Mouse (Mus musculus): ENCODE measurements around the gene Insrr. TPM values are rescaled to one million over a fixed set of nuclear protein-coding genes. Genes with fewer than 3 reads are reported as not detected.
A peak's percentile ranks its signal among the peaks of the same experiment; 100 is the strongest.

The Insrr gene
- total RNA-seq, 2 experiments from 2014 or later, result 0.20 to 0.55 TPM

GRCm38 (mm10) chr3:87770280-87770679 lies 26.5 kb upstream of the Insrr start:
- peak; percentile 61 to 73 for DNase-seq
- intact Hi-C loops (cut with DNase I), result loop anchor here (1.0 to 2.0 kb wide), 2 partner anchors 46 to 89 kb away; no protein-coding TSS in a partner anchor

GRCm38 (mm10) chr3:87771088-87771487 lies 25.7 kb upstream of the Insrr start:
- DNase-seq, result no peak
- intact Hi-C loops (cut with DNase I), result loop anchor here (2.0 kb wide), 1 partner anchor 88 kb away; no protein-coding TSS in a partner anchor

GRCm38 (mm10) chr3:87778283-87778682 lies 18.5 kb upstream of the Insrr start:
- intact Hi-C loops (cut with DNase I), result no loop called here
- DNase-seq, result no peak

- intact Hi-C loops (cut with DNase I), result no loop called here
Observed at GRCm38 (mm10) chr3:87779086-87779485, 17.7 kb upstream of the Insrr start.

GRCm38 (mm10) chr3:87783282-87784023 lies 13.3 kb upstream of the Insrr start:
- intact Hi-C loops (cut with DNase I), result no loop called here
- no peak for DNase-seq

More at GRCm38 (mm10) chr3:87779086-87779485, 17.7 kb upstream of the Insrr start:
- no peak for DNase-seq

- no peak for DNase-seq
- intact Hi-C loops (cut with DNase I), result no loop called here
Observed at GRCm38 (mm10) chr3:87785156-87785555, 11.6 kb upstream of the Insrr start.

GRCm38 (mm10) chr3:87785626-87786214 lies 11.0 kb upstream of the Insrr start:
- intact Hi-C loops (cut with DNase I), result no loop called here
- peak in 1 of 2 experiments; percentile 39 for DNase-seq

- DNase-seq, result no peak
- intact Hi-C loops (cut with DNase I), result no loop called here
Observed at GRCm38 (mm10) chr3:87789248-87789647, 7.5 kb upstream of the Insrr start.

- DNase-seq, result no peak
- intact Hi-C loops (cut with DNase I), result no loop called here
Observed at GRCm38 (mm10) chr3:87789768-87790167, 7.0 kb upstream of the Insrr start.

- intact Hi-C loops (cut with DNase I), result loop anchor here (1.0 to 2.0 kb wide), 2 partner anchors 21 to 44 kb away; no protein-coding TSS in a partner anchor
- DNase-seq, result no peak
Observed at GRCm38 (mm10) chr3:87794922-87795325, 1.8 kb upstream of the Insrr start, which contains the start of gene Ntrk1. Ntrk1 (minus strand) TSS chr3:87795162.

- intact Hi-C loops (cut with DNase I), result loop anchor here (1.0 to 2.0 kb wide), 3 partner anchors 21 to 65 kb away; no protein-coding TSS in a partner anchor
- peak; percentile 77 to 82 for DNase-seq
Observed at GRCm38 (mm10) chr3:87795336-87796277, 1.1 kb upstream of the Insrr start.

GRCm38 (mm10) chr3:87801681-87802080 lies 4.9 kb downstream of the Insrr start:
- intact Hi-C loops (cut with DNase I), result no loop called here
- DNase-seq, result no peak

- no peak for DNase-seq
- intact Hi-C loops (cut with DNase I), result no loop called here
Observed at GRCm38 (mm10) chr3:87804038-87804677, 7.4 kb downstream of the Insrr start.

GRCm38 (mm10) chr3:87809322-87809962 lies 12.7 kb downstream of the Insrr start:
- intact Hi-C loops (cut with DNase I), result no loop called here
- no peak for DNase-seq

- intact Hi-C loops (cut with DNase I), result no loop called here
- no peak for DNase-seq
Observed at GRCm38 (mm10) chr3:87811297-87811696, 14.5 kb downstream of the Insrr start.

GRCm38 (mm10) chr3:87812413-87812812 lies 15.7 kb downstream of the Insrr start:
- intact Hi-C loops (cut with DNase I), result no loop called here
- no peak for DNase-seq

GRCm38 (mm10) chr3:87812873-87813272 lies 16.1 kb downstream of the Insrr start:
- peak; percentile 36 for DNase-seq

GRCm38 (mm10) chr3:87816166-87816565 lies 19.4 kb downstream of the Insrr start:
- DNase-seq, result no peak
- intact Hi-C loops (cut with DNase I), result loop anchor here (1.0 kb wide), 2 partner anchors 21 to 46 kb away; partner anchors contain the start of gene Ntrk1

More at GRCm38 (mm10) chr3:87812873-87813272, 16.1 kb downstream of the Insrr start:
- intact Hi-C loops (cut with DNase I), result no loop called here

GRCm38 (mm10) chr3:87816646-87817093 lies 19.9 kb downstream of the Insrr start:
- peak; percentile 83 to 87 for DNase-seq
- intact Hi-C loops (cut with DNase I), result loop anchor here (1.0 kb wide), 3 partner anchors 21 to 60 kb away; partner anchors contain the start of gene Ntrk1

Measured in heart, postnatal 10 days (tissue).